Mouse (Mus musculus) testis, adult 2 months (tissue): ENCODE results near the gene Fli1.

Source experiments
- CTCF ChIP-seq: fragments of 200-500 bp; IDR thresholded peaks from 2 replicates; pipeline ENCODE4 v1.5.1; 2012; ENCODE audit warnings: low read depth, mild to moderate bottlenecking, inconsistent platforms, low read length, moderate library complexity; ENCODE audit not compliant: control insufficient read depth, insufficient read depth, insufficient replicate concordance
- POLR2A ChIP-seq: fragments of 200-500 bp; IDR thresholded peaks from 2 replicates; pipeline ENCODE4 v1.6.1; 2012; ENCODE audit warnings: low read depth, mild to moderate bottlenecking, inconsistent platforms, low read length, moderate library complexity; ENCODE audit not compliant: control insufficient read depth

DNA sequence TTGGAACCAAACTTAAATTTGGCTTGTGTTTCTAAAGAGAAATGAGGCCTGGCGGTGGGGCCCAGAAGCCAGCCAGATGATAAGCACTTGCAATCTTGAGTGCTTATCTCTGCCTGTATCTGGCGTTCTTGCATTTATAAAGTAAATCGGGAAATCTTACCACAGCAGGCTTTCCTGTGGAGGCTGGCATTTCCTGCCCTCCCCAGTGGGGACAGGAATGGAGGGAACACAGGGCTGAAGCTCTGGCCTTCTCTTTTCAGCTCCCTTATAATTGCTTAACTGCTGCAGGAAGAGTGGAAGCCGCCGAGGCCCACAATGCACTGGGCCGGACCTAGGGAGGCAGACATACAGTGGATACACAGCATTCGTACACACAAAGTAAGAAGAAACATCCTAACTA, 13.7 kb upstream of the Fli1 start:
- TF ChIP-seq CTCF (no peak), POLR2A (no peak)
